Mouse (Mus musculus): ENCODE measurements around the gene Ccdc146. TPM values are rescaled to one million over a fixed set of nuclear protein-coding genes. Genes with fewer than 3 reads are reported as not detected.

Gene Ccdc146
- polyA plus RNA-seq, 1 experiment from 2014 or later: 0.09 TPM

DNA sequence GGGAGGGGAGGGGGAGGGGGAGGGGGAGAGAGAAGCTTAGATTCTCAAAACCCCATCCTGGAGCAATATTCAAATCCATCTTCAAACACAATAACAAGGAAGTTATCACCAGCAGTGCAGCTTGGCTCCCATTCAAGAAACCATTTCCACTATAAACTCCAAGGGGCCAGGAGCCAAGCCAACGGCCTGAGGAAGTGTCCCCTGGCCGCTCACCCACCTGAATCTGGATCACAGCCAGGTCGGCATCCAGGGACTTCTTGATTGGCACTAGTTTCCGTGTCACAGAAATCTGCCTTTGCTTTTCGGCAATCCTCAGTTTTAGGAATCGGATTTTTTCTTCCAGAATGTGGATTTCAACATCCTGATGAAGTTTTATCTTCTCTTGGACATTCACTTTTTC, 123.5 kb downstream of the Ccdc146 start:
- H3K27ac ChIP-seq: no peak overlapping the region
- no peak overlapping the region for H3K4me3 ChIP-seq (replicated peaks; ENCODE audit: low read depth, low read length)
- TF ChIP-seq CTCF (IDR thresholded peaks at IDR 0.05; ENCODE audit: low read depth): no peak
- no peaks in the 10 kb centered on the region for H3K9me3 ChIP-seq (replicated peaks; ENCODE audit: low read length)
- ATAC-seq (replicated peaks; ENCODE audit: low FRiP score, low read depth) (no peak), DNase-seq (ENCODE audit: low spot score) (no peak)
- no peaks in the 10 kb centered on the region for H3K27me3 ChIP-seq (ENCODE audit: insufficient read depth, low read length)
- H3K4me1 ChIP-seq (replicated peaks; ENCODE audit: insufficient read depth, low read length): no peaks in the 10 kb centered on the region
- 56% methylated on average over 6 of the region's 6 CpGs for WGBS
- no peaks in the 10 kb centered on the region for H3K36me3 ChIP-seq (ENCODE audit: insufficient read depth, low read length)
- no peak overlapping the region for H3K9ac ChIP-seq (ENCODE audit: low read depth, low read length)
- H3K4me2 ChIP-seq (ENCODE audit: low read length): no peak overlapping the region

DNA sequence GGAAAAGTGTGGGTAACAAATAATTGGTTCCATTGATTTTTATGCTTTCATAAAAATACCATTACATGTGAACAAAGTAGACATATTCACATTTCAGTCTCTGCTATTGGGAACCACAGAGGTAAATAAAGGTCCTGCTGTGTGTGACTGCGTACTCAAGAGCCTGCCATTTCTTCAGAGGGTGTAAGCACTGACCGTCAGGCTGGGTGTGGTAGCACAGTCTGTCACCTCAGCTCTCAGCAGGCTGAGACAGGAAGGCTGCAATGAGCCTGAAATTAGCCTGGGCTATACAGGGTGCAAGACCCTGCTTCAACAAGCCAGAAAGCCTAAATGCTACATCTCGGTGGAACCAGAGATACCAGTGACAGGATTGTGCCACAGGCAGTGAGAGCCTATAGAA, 124.4 kb downstream of the Ccdc146 start:
- Histone ChIP-seq H3K36me3 (ENCODE audit: insufficient read depth, low read length) (no peaks in the 10 kb centered on the region), H3K9ac (ENCODE audit: low read depth, low read length) (no peak overlapping the region), H3K4me1 (replicated peaks; ENCODE audit: insufficient read depth, low read length) (no peaks in the 10 kb centered on the region), H3K9me3 (replicated peaks; ENCODE audit: low read length) (no peaks in the 10 kb centered on the region), H3K4me2 (ENCODE audit: low read length) (no peak overlapping the region), H3K27ac (no peak overlapping the region), H3K4me3 (replicated peaks; ENCODE audit: low read depth, low read length) (no peak overlapping the region), H3K27me3 (ENCODE audit: insufficient read depth, low read length) (no peaks in the 10 kb centered on the region)
- TF ChIP-seq CTCF (IDR thresholded peaks at IDR 0.05; ENCODE audit: low read depth): no peak
- 95% methylated on average over 3 of the region's 3 CpGs for WGBS
- no peak for DNase-seq (ENCODE audit: low spot score)
- ATAC-seq (replicated peaks; ENCODE audit: low FRiP score, low read depth): no peak

GRCm38 (mm10) chr5:21299076-21299755, 125.3 kb downstream of the Ccdc146 start:
- Histone ChIP-seq H3K27me3 (ENCODE audit: insufficient read depth, low read length) (no peaks in the 10 kb centered on the region), H3K27ac (no peak overlapping the region), H3K9me3 (replicated peaks; ENCODE audit: low read length) (no peaks in the 10 kb centered on the region), H3K36me3 (ENCODE audit: insufficient read depth, low read length) (no peaks in the 10 kb centered on the region), H3K9ac (ENCODE audit: low read depth, low read length) (no peak overlapping the region), H3K4me2 (ENCODE audit: low read length) (no peak overlapping the region), H3K4me1 (replicated peaks; ENCODE audit: insufficient read depth, low read length) (no peaks in the 10 kb centered on the region), H3K4me3 (replicated peaks; ENCODE audit: low read depth, low read length) (no peak overlapping the region)
- 62% methylated on average over 21 of the region's 21 CpGs for WGBS
- no peak for TF ChIP-seq CTCF (IDR thresholded peaks at IDR 0.05; ENCODE audit: low read depth)
- DNase-seq (ENCODE audit: low spot score) (no peak), ATAC-seq (replicated peaks; ENCODE audit: low FRiP score, low read depth) (no peak)

DNA sequence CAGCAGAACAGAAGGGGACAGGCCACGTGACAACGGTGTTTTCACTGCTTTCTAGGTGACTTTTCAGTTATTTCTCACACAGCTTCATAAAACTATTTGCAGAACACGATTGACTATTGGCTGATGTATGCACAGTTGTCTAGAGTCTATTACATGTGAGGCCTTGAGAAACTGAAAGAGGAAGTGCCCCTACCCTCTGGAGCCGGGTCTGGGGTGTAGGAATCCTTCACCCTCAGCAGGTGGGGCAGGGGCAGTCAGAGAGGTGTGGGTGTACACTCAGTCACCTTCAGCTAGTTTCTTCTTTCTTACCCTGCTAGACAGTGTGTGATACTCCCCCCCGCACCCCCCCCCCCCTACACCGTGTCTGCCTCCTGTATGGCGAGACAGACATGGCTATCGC, 128.8 kb downstream of the Ccdc146 start:
- Histone ChIP-seq H3K27me3 (ENCODE audit: insufficient read depth, low read length) (no peaks in the 10 kb centered on the region), H3K4me1 (replicated peaks; ENCODE audit: insufficient read depth, low read length) (no peaks in the 10 kb centered on the region), H3K9ac (ENCODE audit: low read depth, low read length) (no peak overlapping the region), H3K27ac (no peak overlapping the region), H3K36me3 (ENCODE audit: insufficient read depth, low read length) (no peaks in the 10 kb centered on the region), H3K9me3 (replicated peaks; ENCODE audit: low read length) (no peaks in the 10 kb centered on the region), H3K4me3 (replicated peaks; ENCODE audit: low read depth, low read length) (no peak overlapping the region), H3K4me2 (ENCODE audit: low read length) (no peak overlapping the region)
- TF ChIP-seq CTCF (IDR thresholded peaks at IDR 0.05; ENCODE audit: low read depth): no peak
- ATAC-seq (replicated peaks; ENCODE audit: low FRiP score, low read depth): no peak
- no peak for DNase-seq (ENCODE audit: low spot score)
- 84% methylated on average over 8 of the region's 8 CpGs for WGBS

GRCm38 (mm10) chr5:21290594-21290993, 133.9 kb downstream of the Ccdc146 start:
- WGBS: 76% methylated on average over 8 of the region's 8 CpGs
- Histone ChIP-seq H3K4me2 (ENCODE audit: low read length) (no peak overlapping the region), H3K9ac (ENCODE audit: low read depth, low read length) (no peak overlapping the region), H3K36me3 (ENCODE audit: insufficient read depth, low read length) (no peaks in the 10 kb centered on the region), H3K4me3 (replicated peaks; ENCODE audit: low read depth, low read length) (no peak overlapping the region), H3K27ac (no peak overlapping the region), H3K4me1 (replicated peaks; ENCODE audit: insufficient read depth, low read length) (no peaks in the 10 kb centered on the region), H3K27me3 (ENCODE audit: insufficient read depth, low read length) (no peaks in the 10 kb centered on the region), H3K9me3 (replicated peaks; ENCODE audit: low read length) (no peaks in the 10 kb centered on the region)
- ATAC-seq (replicated peaks; ENCODE audit: low FRiP score, low read depth): no peak
- DNase-seq (ENCODE audit: low spot score): peak; percentile 45
- no peak for TF ChIP-seq CTCF (IDR thresholded peaks at IDR 0.05; ENCODE audit: low read depth)

- no peaks in the 10 kb centered on the region for H3K9me3 ChIP-seq (replicated peaks; ENCODE audit: low read length)
- no peaks in the 10 kb centered on the region for H3K27me3 ChIP-seq (ENCODE audit: insufficient read depth, low read length)
- 60% methylated on average over 7 of the region's 7 CpGs for WGBS
- ATAC-seq (replicated peaks; ENCODE audit: low FRiP score, low read depth) (no peak), DNase-seq (ENCODE audit: low spot score) (no peak)
- TF ChIP-seq CTCF (IDR thresholded peaks at IDR 0.05; ENCODE audit: low read depth): no peak
- H3K4me3 ChIP-seq (replicated peaks; ENCODE audit: low read depth, low read length): no peak overlapping the region
- no peaks in the 10 kb centered on the region for H3K4me1 ChIP-seq (replicated peaks; ENCODE audit: insufficient read depth, low read length)
- no peak overlapping the region for H3K9ac ChIP-seq (ENCODE audit: low read depth, low read length)
- no peaks in the 10 kb centered on the region for H3K36me3 ChIP-seq (ENCODE audit: insufficient read depth, low read length)
- H3K4me2 ChIP-seq (ENCODE audit: low read length): no peak overlapping the region
- H3K27ac ChIP-seq: no peak overlapping the region
Observed at GRCm38 (mm10) chr5:21288658-21289435, 135.6 kb downstream of the Ccdc146 start.
